Mouse (Mus musculus) Muller cell, postnatal 12 days (primary cell): ENCODE measurements at regions not wholly inside any gene's neighbourhood (a gene's known extent, or its start where the extent isn't known, plus 50 kb on each side); places are given as distances from the start of the nearest gene placed in this dataset.
"Not testable (repeated sequence)": the region's sequence is repeated elsewhere in the genome, so short reads cannot be mapped to it uniquely, and the experiment has no call there.

Experiments
- DNase-seq: peaks from one replicate; pipeline ENCODE4 v3.0.0-alpha.2; 2015; ENCODE audit errors: inconsistent ontology term

DNA sequence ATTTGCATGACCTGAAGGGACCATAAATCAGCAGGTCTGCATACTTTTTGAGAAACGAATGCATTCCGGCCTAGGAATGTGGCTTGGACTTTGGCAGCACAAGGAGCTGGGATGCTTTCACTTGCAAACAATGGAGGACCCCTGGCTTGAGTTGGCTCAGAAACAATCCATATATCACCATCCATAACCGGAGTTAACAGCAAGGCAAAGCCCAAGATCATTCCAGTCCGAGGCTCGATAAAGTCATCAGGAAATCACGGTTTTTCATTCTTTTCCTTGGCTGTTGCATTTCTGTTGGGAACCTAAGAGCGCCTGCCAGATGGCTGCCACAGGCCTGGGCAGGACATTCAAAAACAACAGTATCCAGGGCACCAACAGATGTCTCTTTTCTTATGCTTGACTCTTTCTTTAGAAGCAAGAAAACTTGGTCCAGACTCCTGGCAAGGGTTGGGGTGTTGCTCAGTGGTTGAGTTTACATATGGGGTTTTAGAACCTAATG lies 198.5 kb downstream of the Fam43a start:
- peak; percentile 93 for DNase-seq

DNA sequence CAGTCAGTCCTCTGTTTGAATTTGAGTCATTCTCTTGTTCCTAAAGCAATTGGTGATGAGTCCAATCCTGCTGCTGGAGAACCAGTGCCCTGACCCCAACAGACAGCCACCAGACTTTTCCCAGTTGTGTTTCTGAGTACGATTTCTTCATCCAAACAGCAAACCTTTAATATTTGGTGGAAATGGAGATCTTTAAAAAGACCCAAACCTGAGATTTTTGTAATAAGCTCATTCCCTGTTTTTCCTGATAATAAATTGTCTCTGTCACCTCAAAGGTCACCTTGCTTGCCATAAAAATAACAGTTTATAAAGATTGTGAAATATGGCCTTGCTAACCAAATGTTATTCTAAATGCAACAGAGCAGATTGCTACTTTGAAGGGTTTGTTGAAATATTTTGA lies 199.0 kb downstream of the Fam43a start:
- DNase-seq: no peak

DNA sequence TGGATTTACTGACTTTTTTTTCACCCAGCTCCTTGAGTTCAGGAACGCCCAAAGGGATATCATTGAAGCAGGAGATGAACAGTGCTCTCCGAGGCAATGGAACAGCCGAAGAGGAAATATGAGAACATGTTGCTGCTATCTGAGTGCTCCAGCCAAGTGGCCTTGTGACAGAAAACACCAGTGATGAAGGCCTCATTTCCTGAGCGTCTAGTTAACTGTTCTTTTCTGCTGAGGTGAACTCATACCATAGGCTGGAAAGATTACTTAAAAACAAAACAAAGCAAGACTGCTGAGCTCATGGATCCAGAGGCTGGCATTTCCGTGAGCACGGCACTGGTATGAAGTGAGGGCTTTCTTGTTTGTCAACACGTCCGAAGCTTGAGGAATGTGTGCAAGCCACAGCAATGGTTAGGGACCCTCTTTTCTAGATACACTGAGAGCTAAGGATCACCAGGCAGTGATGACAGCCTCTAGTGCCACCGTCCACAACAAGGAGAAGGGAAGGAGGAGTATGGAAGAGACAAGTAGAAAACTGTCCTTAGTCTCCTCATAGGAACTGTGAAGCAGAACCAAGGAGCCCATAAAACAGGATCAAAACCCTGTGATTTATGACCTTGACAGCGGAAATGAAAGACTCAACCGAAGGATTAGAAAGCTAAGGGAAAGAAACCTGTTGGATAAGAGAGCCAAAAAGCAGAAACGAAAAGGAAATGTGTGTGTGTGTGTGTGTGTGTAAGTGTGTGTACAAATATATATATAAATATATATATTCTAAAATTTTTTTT lies 200.4 kb downstream of the Fam43a start:
- no peak for DNase-seq

DNA sequence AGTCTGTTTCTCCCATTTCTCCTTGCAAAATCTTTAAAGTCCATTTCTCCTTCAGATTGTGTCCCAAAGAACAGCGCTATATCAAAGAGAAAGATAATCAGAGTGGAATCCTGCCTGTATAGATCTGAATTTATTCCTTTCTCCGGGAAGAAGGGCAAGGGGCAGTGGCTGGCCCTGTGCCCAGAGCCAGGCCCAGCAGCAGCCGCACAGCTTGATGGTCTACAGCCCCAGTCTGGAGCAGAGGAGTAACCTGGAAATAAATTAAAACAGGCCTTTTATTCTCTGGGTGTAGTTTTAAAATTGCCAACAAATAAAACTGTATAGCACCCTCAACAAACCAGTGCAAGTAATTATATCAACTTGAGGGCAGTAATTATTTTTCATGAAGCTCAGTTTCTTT lies 204.5 kb downstream of the Fam43a start:
- no peak for DNase-seq

DNA sequence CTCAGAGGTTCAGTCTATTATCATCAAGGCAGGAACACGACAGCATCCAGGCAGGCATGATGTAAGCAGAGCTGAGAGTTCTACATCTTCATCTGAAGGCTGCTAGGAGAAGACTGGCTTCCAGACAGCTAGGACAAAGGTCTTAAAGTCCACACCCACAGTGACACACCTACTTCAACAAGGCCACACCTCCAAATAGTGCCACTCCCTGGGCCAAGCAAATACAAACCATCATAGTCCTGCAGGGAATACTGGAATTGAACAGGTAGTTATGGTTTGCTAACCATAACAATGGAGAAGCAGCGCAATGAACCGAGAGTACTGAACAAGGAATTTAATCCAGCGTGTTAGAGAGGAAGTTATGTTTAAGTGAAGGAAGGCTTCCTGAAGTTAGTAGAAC lies 206.7 kb downstream of the Fam43a start:
- DNase-seq: not testable (repeated sequence)

DNA sequence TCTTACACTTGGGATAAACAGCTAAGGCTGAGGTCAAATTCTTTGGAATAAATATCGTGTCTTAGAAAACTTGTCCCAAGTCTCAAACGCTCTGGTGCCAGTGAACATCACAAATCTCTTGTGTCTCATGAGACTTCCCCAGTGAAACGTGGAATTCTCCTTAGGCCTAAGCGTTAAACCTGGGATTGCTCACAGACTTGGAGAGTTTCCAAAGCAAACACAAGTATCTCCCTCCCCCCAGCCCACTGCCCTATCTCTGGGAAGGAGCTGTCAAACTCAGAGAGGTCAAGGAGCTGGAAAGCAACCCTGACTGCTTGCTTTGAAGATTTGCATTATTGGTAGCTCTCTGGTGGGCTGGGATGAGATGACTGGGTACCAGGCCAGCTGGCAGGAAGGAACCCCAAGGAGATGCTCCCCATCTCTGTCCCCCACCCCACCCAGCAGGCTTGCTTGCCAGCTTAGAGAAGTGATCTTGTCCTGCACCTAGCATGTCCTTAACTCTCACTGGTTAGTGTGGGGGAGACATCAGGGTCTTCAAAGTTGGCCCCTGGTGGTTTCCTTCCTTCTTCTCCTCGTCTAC lies 219.1 kb downstream of the Fam43a start:
- DNase-seq: no peak

DNA sequence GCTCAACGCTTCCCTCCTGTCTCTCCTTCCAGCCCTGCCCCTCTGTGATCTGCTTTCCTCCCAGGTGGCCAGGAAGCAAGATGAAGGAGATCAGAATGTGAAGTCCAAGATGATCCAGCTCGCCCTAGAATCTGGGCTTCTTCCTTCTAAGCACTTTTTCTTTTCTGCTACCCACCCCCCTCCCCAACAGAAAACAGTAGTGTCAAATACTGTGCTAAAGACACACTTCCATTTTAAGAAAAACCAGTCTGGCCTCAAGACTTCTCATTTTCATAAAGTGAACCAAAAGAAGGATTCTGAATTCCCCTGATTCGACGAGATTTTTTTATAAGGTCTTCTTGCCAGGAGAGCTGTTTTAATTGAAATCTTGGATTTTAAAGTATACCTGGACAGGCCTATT lies 219.8 kb downstream of the Fam43a start:
- no peak for DNase-seq

DNA sequence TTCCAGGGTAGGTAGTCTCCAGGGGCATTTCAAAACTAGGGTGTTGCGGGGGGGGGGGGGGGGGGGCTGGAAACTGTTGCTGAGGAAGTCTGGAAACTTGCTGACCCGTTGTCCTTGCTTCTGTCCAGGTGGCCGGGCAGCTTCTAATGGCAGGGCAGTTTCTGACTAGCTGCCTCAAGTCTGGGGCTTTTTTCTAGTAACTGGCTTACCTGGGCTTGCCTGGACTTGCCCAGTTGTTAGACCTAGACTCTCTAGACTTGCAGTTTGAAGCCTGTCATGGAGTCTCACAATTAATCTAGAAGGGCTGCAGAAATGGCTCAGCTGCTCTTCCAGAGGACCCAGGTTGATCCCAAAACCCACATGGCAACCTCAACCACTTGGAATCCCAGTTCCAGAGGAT lies 220.7 kb downstream of the Fam43a start:
- DNase-seq: no peak

DNA sequence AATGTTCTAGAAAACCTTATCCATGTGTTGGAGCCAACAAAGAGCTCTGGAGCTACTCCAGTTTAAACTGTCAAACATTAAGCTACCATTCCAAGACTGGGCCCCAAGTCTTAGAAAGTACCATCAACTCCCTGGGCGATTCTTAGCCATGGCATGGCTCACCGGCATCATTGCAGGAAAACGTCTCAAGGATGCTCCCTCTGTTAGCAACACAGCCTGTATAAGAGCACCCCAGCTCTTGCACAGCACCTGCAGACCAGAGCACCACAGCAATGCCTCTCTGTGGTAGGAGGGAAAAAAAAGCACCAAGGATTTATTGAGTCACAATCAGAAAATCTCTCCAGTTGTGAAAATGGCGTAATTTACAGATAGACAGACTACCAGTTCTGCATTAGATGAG lies 221.2 kb downstream of the Fam43a start:
- no peak for DNase-seq

DNA sequence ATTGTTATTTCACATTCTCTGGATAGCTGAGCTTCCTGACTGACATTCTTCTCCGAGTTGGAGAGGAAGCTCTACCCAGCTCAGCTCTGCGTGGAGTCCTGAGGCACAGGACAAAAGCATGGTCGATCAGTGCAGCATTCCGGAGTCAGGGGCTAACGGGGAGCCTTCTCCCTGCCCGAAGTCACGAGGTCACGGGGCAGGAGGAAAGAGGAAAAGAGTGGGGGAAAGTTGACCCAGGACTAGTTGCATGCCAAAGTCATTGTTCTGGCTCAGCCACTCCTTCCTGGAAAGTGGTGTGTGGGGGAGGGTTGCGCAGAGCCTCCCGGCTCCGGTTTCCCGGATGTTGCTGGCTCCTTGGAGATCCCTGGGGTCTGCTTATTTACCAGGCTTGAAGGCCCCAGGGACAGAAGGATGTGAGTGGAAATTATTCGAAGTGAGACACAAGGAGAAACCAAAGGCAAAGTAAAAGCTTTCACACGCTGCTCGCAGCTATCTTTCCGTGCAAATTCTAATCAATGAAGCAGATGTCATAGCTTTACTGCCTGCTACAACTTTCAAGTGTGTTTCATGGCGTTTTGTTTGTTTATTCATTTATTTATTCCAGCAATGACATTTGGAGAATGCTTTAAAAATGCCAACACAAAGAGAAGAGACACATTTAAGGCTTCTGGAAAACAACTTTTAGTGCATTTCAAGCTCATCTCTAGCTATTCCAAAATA lies 221.8 kb downstream of the Fam43a start:
- DNase-seq: peak; percentile 79

DNA sequence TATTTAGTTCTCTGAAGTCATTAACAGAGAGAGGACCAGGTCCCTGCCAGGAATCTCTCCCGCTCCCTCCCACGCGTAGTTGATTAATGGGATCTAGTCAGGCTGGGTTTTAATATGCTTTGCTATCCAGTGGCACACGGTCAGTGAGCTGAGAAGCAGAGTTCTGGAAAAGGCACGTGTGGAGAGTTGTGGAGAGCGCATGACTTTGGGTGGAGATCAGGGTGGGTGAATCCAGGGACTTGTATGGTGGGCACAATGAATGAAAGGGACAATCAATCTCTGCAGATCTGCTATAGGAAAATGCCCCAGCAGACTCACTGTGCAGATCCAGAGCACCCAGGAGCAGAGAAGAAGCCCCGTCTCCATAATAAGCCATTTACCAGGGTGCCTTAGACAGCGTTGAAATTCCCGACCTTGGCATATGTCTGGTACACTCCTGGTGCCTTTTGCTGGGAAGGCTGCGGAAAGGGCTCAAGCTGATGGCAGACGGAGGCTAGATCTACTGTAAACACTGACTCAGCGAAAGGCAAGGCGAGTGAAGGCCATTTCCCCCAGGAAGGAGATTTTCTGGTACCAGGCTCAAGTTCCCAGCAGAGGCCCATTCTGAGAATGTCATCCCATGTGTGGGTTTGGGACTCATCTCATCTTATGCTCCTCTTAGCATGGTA lies 222.5 kb downstream of the Fam43a start:
- no peak for DNase-seq

DNA sequence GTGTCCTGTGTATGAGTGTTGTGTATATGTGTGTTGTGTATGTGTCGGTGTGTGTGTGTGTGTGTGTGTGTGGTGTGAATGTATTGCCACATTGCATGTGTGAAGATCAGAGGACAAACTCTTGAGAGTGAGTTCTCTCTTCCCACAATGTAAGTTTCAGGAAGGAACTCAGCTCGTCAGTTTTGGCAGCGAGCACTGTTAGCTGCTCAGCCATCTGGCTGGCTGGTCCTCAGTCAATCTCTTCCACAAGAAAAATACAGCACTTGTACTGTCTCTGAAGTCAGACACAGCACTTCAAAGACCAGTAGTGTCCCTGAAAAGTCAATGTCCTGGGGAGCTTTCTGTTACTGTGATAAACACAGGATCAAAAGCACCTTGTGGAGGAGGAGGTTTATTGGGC lies 226.6 kb downstream of the Fam43a start:
- peak; percentile 10 for DNase-seq

DNA sequence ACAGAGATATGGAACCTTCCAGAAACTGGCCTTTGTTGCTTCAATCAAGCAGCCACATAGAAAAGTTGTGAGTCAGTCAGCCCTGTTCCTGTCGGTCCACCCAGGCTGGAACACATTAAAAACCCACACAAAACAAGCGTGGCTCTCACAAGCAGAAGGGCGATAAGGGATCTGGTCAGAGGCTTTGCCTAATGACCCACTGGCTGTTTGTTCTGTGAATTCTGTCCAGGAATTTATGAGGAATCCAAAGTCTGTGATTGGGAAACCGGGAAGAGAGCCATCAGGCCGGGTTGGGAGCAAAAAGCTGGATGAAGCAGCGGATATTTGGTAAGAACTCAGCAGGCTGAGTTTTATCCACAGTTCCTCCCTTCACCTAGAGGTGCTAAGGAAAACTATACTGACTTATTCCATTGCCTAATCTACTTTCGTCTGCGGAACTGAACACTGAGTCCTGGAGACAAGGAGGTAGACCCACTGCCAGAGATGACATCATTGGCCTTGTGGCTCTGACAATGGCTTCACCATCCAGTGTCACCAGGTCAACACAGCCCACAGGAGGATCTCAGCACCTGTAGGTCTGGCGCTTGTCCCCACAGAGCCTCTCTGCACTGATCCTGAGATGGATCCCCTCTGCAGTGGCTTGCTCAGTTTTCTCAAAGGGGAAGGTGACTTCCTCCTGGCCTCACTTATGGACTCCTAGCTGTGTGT lies 228.5 kb downstream of the Fam43a start:
- peak; percentile 95 for DNase-seq

DNA sequence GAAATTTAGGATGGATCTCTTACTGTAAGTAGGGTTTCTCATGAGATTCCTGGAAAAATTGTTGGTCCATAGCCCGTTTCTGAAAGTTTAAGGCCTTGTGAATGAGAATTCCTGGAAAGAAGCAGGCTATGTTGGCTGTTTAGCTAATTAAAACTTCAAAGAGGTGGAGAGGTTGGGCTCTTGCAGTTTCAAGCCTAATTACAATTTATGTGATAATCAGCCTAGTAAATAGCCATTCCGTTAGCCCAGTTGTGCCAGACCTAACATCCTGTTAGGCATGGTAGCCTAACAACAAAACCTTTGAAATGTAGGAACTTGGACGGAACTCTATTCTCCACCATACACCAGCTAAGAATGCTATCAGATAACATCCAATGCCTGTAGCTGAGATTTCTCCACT lies 235.0 kb downstream of the Fam43a start:
- DNase-seq: peak; percentile 69

DNA sequence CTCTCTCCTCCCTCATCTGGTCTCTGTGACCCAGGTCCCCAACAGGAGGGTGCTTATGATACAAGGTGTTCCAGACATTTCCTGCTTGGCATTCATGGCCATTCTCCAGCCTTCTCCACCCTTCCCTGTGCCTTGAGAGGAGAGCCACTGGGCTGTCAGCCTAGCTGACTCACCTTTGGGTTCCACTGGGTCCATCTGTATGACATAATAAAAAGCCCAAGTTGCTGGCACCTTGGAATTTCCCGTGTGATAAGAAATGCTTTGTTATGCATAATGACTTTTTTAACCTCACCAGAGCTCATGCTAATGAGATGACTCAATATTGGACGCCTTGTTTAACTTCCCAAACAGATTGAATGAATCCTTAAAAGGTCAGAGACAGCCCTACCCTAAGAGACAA lies 236.2 kb downstream of the Fam43a start:
- DNase-seq: peak; percentile 51

DNA sequence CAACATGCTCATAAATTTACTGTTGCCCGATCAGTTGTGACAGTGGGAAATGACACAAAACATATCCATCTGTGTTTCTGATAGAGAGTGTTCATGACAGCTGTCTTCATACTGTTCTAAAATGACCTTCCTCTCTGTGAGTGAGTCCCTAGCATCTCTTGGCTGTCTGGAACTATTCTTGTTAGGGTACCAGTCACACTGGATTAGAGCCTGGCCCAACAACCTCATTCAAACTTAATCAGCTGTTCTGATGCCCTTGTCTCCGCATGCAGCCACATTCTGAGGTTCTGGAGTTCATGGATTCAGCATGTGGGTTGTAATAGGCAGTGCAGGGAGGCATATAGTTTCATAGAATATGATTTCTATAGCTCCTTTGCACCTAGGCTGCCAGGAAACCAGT lies 238.4 kb downstream of the Xxylt1 start:
- peak; percentile 85 for DNase-seq

DNA sequence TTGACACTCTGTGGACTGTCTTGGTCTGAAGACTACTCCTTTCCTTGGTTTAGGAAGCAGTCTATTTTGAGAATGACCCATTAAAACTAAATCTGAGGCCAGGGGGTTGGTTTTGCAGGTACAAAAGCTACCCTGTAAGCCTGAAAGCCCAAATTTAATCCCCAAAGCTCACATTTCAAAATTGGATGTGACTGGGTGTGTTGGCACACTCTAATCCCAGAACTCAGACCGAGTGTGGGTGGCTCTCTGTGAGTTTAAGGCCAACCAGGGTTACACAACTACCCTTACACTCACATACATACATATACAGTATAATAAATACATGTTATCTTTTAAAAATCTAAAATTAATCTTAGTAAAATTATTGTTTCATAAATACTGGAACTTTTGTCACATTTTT lies 228.6 kb downstream of the Xxylt1 start:
- no peak for DNase-seq

DNA sequence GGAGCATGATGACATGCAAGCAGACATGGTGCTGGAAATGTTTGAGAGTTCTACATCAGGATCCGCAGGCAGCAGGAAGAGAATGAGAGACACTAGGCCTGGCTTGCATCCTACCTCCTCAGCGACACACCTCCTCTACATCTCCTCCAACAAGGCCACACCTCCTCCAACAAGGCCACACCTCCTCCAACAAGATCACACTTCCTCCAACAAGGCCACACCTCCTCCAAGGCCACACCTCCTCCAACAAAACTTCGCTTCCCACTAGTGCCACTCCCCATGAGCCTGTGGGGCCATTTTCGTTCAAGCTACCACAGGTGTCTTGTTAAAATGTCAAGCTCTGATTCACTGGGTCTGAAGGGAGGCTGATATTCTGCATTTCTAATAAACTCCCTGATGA lies 226.5 kb downstream of the Xxylt1 start:
- no peak for DNase-seq

DNA sequence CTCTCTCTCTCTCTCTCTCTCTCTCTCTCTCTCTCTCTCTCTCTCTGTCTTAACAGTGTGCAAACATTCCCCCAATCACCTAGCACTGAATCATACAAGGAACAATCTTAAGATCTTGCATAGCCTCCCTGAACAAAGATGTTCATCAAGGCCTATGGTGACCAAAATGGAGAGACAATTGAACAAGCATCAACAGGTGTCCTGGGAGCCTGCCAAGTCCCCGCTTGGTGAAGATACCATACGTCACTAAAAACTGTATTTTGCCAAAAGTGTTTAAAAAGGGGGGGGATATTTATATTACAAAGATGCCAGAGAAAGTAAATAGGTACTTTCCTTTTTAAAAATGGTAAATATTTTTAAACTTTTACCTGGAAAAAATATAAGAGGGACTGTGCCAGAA lies 223.6 kb downstream of the Xxylt1 start:
- no peak for DNase-seq

DNA sequence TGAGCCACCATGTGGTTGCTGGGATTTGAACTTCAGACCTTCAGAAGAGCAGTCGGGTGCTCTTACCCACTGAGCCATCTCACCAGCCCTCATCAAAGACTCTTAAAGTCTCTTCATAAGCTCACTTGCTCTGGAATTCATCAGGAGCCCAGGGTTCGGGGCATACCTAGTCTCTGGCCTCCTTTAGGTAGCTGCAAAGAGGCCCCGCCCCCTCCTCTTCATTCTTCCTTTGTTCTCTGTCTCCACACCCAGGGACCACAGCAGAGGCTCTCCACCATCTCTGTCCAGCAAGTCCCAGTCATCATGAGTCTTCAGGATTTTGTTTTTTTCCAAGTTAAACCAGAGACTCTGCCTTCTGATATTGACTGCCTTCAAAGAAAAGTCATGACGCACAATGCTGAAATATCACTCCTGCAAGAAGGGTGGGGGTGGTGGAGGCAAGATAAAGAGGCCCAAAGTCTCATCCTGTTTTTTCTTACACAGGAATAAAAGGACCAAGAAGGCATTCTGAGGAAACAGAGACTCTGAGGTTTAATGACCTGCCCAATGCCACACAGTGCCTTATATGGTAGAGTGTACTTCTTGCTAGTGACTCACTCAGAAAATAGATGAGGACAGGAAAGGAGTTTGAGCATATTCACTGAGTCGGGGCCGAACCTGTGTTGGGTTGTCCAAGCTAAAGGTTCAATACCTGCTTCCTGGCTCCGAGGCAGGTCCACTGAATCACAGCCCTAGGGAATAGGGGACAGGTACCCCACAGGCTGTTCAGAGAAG lies 211.9 kb downstream of the Xxylt1 start:
- DNase-seq: no peak

DNA sequence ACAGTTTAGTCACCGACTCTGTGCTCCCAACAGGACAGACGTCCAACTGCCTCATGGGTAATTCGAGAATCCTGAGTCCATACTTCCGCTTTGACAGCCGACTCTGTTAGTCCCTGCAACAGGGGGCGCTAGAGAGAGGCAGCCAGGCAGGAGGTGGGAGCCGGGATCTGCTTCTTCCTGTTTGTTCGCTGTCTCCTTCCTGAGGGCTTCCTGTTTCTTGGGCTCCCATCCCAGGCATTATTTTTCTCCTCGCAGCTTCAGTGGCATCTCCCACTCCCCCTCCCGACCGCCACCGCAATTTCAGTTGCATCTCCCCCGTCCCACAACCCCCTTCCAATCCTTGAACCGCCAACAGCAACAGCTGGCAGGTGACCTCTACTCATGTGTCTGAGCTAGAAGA lies 211.1 kb downstream of the Xxylt1 start:
- no peak for DNase-seq
